Mouse (Mus musculus) myocyte (in vitro differentiated cells): ENCODE measurements around the gene Galnt4.

Experiments
- CEBPB ChIP-seq: IDR thresholded peaks from 2 replicates; pipeline ENCODE4 v1.6.1; 2011; ENCODE audit warnings: mild to moderate bottlenecking, moderate library complexity; ENCODE audit not compliant: poor library complexity, insufficient read depth, severe bottlenecking
- MAX ChIP-seq: IDR thresholded peaks from one replicate; pipeline ENCODE4 v1.6.1; 2011; ENCODE audit warnings: low read depth, mild to moderate bottlenecking, control low read depth
- POLR2A ChIP-seq: IDR thresholded peaks from one replicate; pipeline ENCODE4 v1.6.1; 2011; ENCODE audit warnings: low read depth, mild to moderate bottlenecking, control low read depth, moderate library complexity; ENCODE audit not compliant: insufficient read length
- POLR2AphosphoS2 ChIP-seq: IDR thresholded peaks from one replicate; pipeline ENCODE4 v1.6.1; 2011; ENCODE audit warnings: low read depth, control low read depth; ENCODE audit not compliant: insufficient read length
- REST ChIP-seq: IDR thresholded peaks from one replicate; pipeline ENCODE4 v1.6.1; 2011; ENCODE audit warnings: mild to moderate bottlenecking, control low read depth, moderate library complexity; ENCODE audit not compliant: insufficient read depth, insufficient read length
- USF1 ChIP-seq: IDR thresholded peaks from one replicate; pipeline ENCODE4 v1.6.1; 2011; ENCODE audit warnings: low read depth, mild to moderate bottlenecking, control low read depth, moderate library complexity

DNA sequence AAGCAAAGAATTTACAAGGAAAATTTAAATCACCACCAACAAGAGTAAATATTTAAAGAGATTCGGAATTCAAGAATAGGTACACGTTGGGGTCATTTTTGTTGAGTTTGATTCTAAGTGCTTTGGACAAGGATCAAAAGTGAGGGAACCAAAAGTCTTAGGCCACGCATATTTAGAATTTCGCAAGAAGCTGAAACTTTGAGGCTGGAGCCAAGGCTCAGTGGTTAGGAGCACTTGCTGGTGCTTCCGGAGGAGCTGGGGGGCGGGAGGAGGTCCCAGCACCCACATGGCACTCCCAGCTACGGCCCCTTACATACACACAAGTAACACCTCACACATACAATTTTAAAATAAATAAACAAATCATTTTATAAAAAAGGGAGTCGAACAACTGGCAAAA, 38.6 kb downstream of the Galnt4 start:
- TF ChIP-seq POLR2A (no peak), POLR2AphosphoS2 (no peak), MAX (no peak), CEBPB (no peak), REST (no peak), USF1 (no peak)
